Mouse (Mus musculus) CH12.LX (cell line): ENCODE measurements around the gene Gdf9. TPM values are rescaled to one million over a fixed set of nuclear protein-coding genes. Genes with fewer than 3 reads are reported as not detected.
A peak's percentile ranks its signal among the peaks of the same experiment; 100 is the strongest.

Experiments
- DNase-seq: peaks from one replicate; pipeline ENCODE4 v3.0.0-alpha.2; 2013; ENCODE audit errors: extremely low read depth
- H3K27ac ChIP-seq: 2 replicates; pipeline ENCODE4 v1.5.1; 2012; ENCODE audit warnings: low read depth, mild to moderate bottlenecking, control low read depth, moderate library complexity; ENCODE audit not compliant: insufficient read depth
- H3K27me3 ChIP-seq: replicated peaks from 2 replicates; pipeline ENCODE3; 2012; ENCODE audit warnings: inconsistent platforms
- H3K36me3 ChIP-seq, 2 experiments: replicated peaks in 1 of 2; 2 replicates each; pipeline versions ENCODE3 to v1.6.1; 2012; ENCODE audit warnings: inconsistent platforms in 1 of 2, low read length in 1 of 2, mild to moderate bottlenecking in 1 of 2, mixed read lengths in 1 of 2, moderate library complexity in 1 of 2; ENCODE audit not compliant: control insufficient read depth in 1 of 2, insufficient read depth in 1 of 2
- H3K4me1 ChIP-seq, 2 experiments: 2 replicates each; pipeline ENCODE4 v1.6.1; 2012; ENCODE audit warnings: inconsistent platforms in 1 of 2, moderate library complexity in 1 of 2; ENCODE audit not compliant: insufficient read depth in 2 of 2, control insufficient read depth in 1 of 2
- H3K4me2 ChIP-seq: 2 replicates; pipeline ENCODE4 v1.6.1; 2012; ENCODE audit warnings: low read depth, mild to moderate bottlenecking, control low read depth; ENCODE audit not compliant: poor library complexity, insufficient read depth, severe bottlenecking
- H3K4me3 ChIP-seq, 3 experiments: fragments of 150-350 bp in 1 of 3; sonication (generic) in 1 of 3; replicated peaks in 1 of 3; 2 replicates each; pipeline versions ENCODE3 to v1.5.1; 2011 to 2012; ENCODE audit warnings: low read depth in 2 of 3, low read length in 2 of 3, mild to moderate bottlenecking in 2 of 3, moderate library complexity in 2 of 3, control low read depth in 1 of 3, improper control_type of control experiment in 1 of 3, inconsistent platforms in 1 of 3, mixed read lengths in 1 of 3; ENCODE audit not compliant: poor library complexity in 1 of 3
- H3K79me2 ChIP-seq: replicated peaks from 2 replicates; pipeline ENCODE4 v1.6.1; 2012; ENCODE audit warnings: mild to moderate bottlenecking, moderate library complexity; ENCODE audit not compliant: control insufficient read depth, poor library complexity, insufficient read depth, severe bottlenecking; ENCODE audit errors: extremely low read depth
- H3K9ac ChIP-seq: 2 replicates; pipeline ENCODE4 v1.6.1; 2012; ENCODE audit warnings: low read depth, mild to moderate bottlenecking, control low read depth, moderate library complexity; ENCODE audit not compliant: insufficient read depth
- H3K9me3 ChIP-seq: replicated peaks from 2 replicates; pipeline ENCODE3; 2012; ENCODE audit warnings: low read length, inconsistent platforms, mixed read lengths
- CHD2 ChIP-seq: IDR thresholded peaks from 2 replicates; pipeline ENCODE4 v1.6.1; 2011; ENCODE audit warnings: low read length, improper control_type of control experiment
- CTCF ChIP-seq, 2 experiments: IDR thresholded peaks in 1 of 2; conservative IDR thresholded peaks in 1 of 2; 2 replicates each; pipeline ENCODE4 v1.5.1; 2011 to 2012; ENCODE audit warnings: low read depth in 2 of 2, low read length in 2 of 2, improper control_type of control experiment in 1 of 2, inconsistent platforms in 1 of 2, mild to moderate bottlenecking in 1 of 2, moderate library complexity in 1 of 2
- E2F4 ChIP-seq: IDR thresholded peaks from 2 replicates; pipeline ENCODE4 v1.6.1; 2011; ENCODE audit warnings: low read depth, low read length, improper control_type of control experiment; ENCODE audit not compliant: insufficient replicate concordance
- EP300 ChIP-seq: IDR thresholded peaks from 2 replicates; pipeline ENCODE4 v1.6.1; 2011; ENCODE audit warnings: low read length, improper control_type of control experiment
- HCFC1 ChIP-seq: IDR thresholded peaks from 2 replicates; pipeline ENCODE4 v1.6.1; 2012; ENCODE audit warnings: low read depth, mild to moderate bottlenecking, inconsistent platforms, low read length, improper control_type of control experiment
- IRF4 ChIP-seq: IDR thresholded peaks from 2 replicates; pipeline ENCODE4 v1.6.1; 2014; ENCODE audit warnings: low read depth, mild to moderate bottlenecking, inconsistent platforms, low read length, improper control_type of control experiment
- JUND ChIP-seq: conservative IDR thresholded peaks from 2 replicates; pipeline ENCODE4 v1.6.1; 2011; ENCODE audit warnings: low read depth, low read length, improper control_type of control experiment
- KAT2A ChIP-seq: IDR thresholded peaks from 2 replicates; pipeline ENCODE4 v1.6.1; 2012; ENCODE audit warnings: low read length, improper control_type of control experiment, inconsistent platforms; ENCODE audit not compliant: insufficient replicate concordance
- MAZ ChIP-seq: IDR thresholded peaks from 2 replicates; pipeline ENCODE4 v1.6.1; 2012; ENCODE audit warnings: low read depth, mild to moderate bottlenecking, inconsistent platforms, low read length, improper control_type of control experiment, moderate library complexity
- MYC ChIP-seq: IDR thresholded peaks from 2 replicates; pipeline ENCODE4 v1.6.1; 2011; ENCODE audit warnings: low read depth, mild to moderate bottlenecking, improper control_type of control experiment, low read length
- PAX5 ChIP-seq: IDR thresholded peaks from 2 replicates; pipeline ENCODE4 v1.6.1; 2012; ENCODE audit warnings: low read length, inconsistent platforms, mixed read lengths
- POLR2A ChIP-seq: IDR thresholded peaks from 2 replicates; pipeline ENCODE4 v1.6.1; 2011; ENCODE audit warnings: low read depth, mild to moderate bottlenecking, improper control_type of control experiment, low read length
- RCOR1 ChIP-seq: conservative IDR thresholded peaks from 2 replicates; pipeline ENCODE4 v1.6.1; 2012; ENCODE audit warnings: low read depth, mild to moderate bottlenecking, inconsistent platforms, low read length, improper control_type of control experiment
- SIN3A ChIP-seq: IDR thresholded peaks from 2 replicates; pipeline ENCODE4 v1.6.1; 2012; ENCODE audit warnings: low read length, improper control_type of control experiment, inconsistent platforms
- SMC3 ChIP-seq: IDR thresholded peaks from 2 replicates; pipeline ENCODE4 v1.6.1; 2011; ENCODE audit warnings: low read depth, low read length, improper control_type of control experiment
- TBP ChIP-seq: conservative IDR thresholded peaks from 2 replicates; pipeline ENCODE4 v1.6.1; 2011; ENCODE audit warnings: low read depth, low read length, improper control_type of control experiment
- TCF12 ChIP-seq: IDR thresholded peaks from 2 replicates; pipeline ENCODE4 v1.6.1; 2014; ENCODE audit warnings: low read depth, mild to moderate bottlenecking, inconsistent platforms, low read length, improper control_type of control experiment
- UBTF ChIP-seq: IDR thresholded peaks from 2 replicates; pipeline ENCODE4 v1.6.1; 2012; ENCODE audit warnings: low read depth, mild to moderate bottlenecking, inconsistent platforms, low read length, improper control_type of control experiment, moderate library complexity
- USF1 ChIP-seq: IDR thresholded peaks from 2 replicates; pipeline ENCODE4 v1.6.1; 2014; ENCODE audit warnings: low read depth, mild to moderate bottlenecking, inconsistent platforms, low read length, improper control_type of control experiment
- ZC3H11A ChIP-seq: IDR thresholded peaks from 2 replicates; pipeline ENCODE4 v1.6.1; 2012; ENCODE audit warnings: low read depth, mild to moderate bottlenecking, inconsistent platforms, low read length, improper control_type of control experiment
- ZKSCAN1 ChIP-seq: IDR thresholded peaks from 2 replicates; pipeline ENCODE4 v1.6.1; 2012; ENCODE audit warnings: low read depth, inconsistent platforms, low read length, improper control_type of control experiment, borderline replicate concordance
- ZNF384 ChIP-seq: IDR thresholded peaks from 2 replicates; pipeline ENCODE4 v1.6.1; 2012; ENCODE audit warnings: low read depth, low read length, improper control_type of control experiment, inconsistent platforms
- dilution Hi-C: fragments of 300-500 bp; cut with MboI; formaldehyde crosslinking; loops from 2 replicates; pipeline ENCODE4 v1.14.3; 2020; ENCODE audit warnings: low sequenced_read_pairs; ENCODE audit not compliant: extremely low pct_unique_long_range_greater_than_20kb, extremely low pct_ligation_motif_present
- in situ Hi-C: fragments of 300-500 bp; cut with MboI; formaldehyde crosslinking; loops from 3 replicates; pipeline ENCODE4 v1.14.3; 2019; ENCODE audit warnings: low sequenced_read_pairs, low pct_ligation_motif_present, low pct_unique_long_range_greater_than_20kb, mixed read lengths
- polyA plus RNA-seq: library from polyadenylated mRNA; unstranded; fragments of >175 nt; gene quantifications from 2 replicates; pipeline ENCODE4 v1.2.1, GENCODE M21; 2012; ENCODE audit warnings: low read depth; ENCODE audit not compliant: insufficient read length
- total RNA-seq, 2 experiments: library from RNA; depleted of rRNA; stranded (reverse); fragments of 300-350 nt in 1 of 2; fragments of >200 nt in 1 of 2; gene quantifications; 2 replicates each; pipeline ENCODE4 v1.2.3; 2012 to 2014

Gdf9 gene
- total and polyA plus RNA-seq, 3 experiments: 0.13 to 0.16 TPM; not detected in 1

DNA sequence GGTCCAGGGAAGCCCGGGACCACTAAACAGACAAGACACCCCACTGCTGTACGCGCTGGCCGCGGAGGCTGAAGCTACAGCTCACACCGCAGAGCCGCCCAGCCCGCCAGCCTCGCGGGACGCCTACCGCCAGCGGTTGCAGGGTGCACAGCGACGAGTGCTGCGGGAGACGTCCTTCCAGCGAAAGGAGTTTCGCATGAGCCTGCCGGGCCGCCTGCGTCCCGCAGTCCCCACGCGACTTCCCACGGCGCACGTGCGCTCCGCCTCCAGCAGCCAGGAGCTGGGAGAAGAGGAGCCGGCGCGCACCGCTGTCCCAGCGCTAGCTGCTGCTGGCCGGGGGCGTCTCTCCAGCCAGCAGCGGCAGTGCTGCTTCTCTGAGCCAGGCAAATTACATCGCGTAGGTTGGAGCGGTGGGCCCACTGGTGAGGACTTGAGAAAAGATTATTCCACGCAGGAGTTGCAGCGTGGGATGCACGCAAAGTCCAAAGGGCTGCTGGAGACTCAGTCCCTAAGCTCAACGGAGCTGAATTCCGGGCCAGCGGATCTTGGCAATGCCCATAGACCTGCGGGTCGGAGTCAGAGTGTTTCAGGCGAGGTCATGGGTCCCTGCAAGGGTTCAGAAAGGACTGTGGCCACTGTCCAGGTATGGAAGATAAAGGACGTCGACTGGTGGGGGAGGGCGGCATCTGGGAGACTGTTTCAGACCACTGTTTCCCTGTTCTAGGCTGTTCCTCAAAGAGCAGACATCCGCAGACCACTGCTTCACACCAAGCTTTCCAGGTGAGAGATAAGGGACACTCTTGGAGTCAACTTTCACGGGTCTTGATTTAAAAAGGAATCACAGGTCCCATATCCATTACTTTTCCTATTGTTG is 33.0 kb downstream of the Gdf9 start:
- DNase-seq: no peak
- H3K4me1 ChIP-seq: peaks cover 0 to 4% of the 10 kb centered on the region in 2 experiments; a peak in 2 of 4 replicates
- H3K9ac ChIP-seq: no peak overlapping the region
- no peak overlapping the region for H3K4me2 ChIP-seq
- no peaks in the 10 kb centered on the region for H3K27me3 ChIP-seq
- no peaks in the 10 kb centered on the region for H3K36me3 ChIP-seq
- H3K4me3 ChIP-seq: no peak overlapping the region
- dilution Hi-C loops: no loop called here
- no peaks in the 10 kb centered on the region for H3K79me2 ChIP-seq
- H3K27ac ChIP-seq: no peak overlapping the region
- in situ Hi-C loops: loop anchor here (10.0 kb wide), 1 partner anchor 391 kb away; the partner anchor contains the start of gene Gm12216
- H3K9me3 ChIP-seq: no peaks in the 10 kb centered on the region
- TF ChIP-seq MYC (no peak), JUND (no peak)

DNA sequence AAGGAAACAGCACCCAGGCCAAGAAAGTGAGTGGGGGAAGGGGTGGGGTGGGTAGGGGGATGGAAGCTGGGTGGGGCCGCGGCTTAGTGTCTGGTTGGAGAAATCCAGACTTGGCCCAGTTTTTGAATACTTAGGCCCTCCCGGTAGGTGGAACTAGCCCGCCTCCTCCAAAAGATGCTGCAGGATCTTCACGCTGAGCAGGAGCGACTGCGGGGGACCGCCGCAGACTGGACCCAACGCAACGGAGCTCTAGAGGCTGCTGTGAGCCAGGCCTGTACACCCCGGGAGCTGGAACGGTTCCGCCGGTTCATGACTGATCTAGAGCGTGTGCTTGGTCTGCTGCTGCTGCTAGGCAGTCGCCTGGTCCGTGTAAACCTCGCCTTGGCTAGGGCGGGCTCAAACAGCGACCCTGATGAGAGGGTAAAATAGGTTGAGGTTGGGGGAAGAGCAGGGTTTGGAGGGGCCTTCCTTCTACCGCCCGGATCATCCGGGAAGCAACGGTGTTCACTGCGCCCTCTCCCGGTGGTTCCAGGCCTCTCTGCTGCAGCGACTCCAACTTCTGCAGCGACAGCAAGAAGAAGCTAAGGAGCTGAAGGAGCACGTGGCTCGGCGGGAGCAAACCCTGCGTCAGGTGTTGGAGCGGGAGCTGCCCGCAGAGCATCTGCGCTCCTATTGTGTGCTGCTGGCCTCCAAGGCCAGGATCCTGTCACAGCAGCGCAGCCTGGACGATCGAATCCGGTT is 35.6 kb downstream of the Gdf9 start:
- Histone ChIP-seq H3K9ac (no peak overlapping the region), H3K9me3 (no peaks in the 10 kb centered on the region), H3K4me3 (no peak overlapping the region), H3K79me2 (no peaks in the 10 kb centered on the region), H3K27ac (no peak overlapping the region), H3K36me3 (no peaks in the 10 kb centered on the region)
- dilution Hi-C loops: no loop called here
- TF ChIP-seq ZNF384 (no peak), CHD2 (no peak), SMC3 (0 out of 2 replicates have a peak, but pooled peaks have one; percentile 23), CTCF (conservative IDR thresholded peaks at IDR 0.05 in 1 of 2, IDR thresholded peaks at IDR 0.05 in 1 of 2; ENCODE audit: low read depth in 2 of 2, low read length in 2 of 2) (peak in 1 of 2 experiments; percentile 54; a peak in 2 of 4 replicates), EP300 (no peak), KAT2A (no peak)
- TF ChIP-seq, all 38 proteins: peak for 2
- in situ Hi-C loops: loop anchor here (5.0 to 10.0 kb wide), 3 partner anchors 96 to 388 kb away; partner anchors contain the start of gene Gm12216
- Histone ChIP-seq H3K4me1 (peaks cover 0 to 7% of the 10 kb centered on the region in 2 experiments; a peak in 2 of 4 replicates), H3K4me2 (no peak overlapping the region), H3K27me3 (peaks cover 5% of the 10 kb centered on the region)
- DNase-seq: no peak

DNA sequence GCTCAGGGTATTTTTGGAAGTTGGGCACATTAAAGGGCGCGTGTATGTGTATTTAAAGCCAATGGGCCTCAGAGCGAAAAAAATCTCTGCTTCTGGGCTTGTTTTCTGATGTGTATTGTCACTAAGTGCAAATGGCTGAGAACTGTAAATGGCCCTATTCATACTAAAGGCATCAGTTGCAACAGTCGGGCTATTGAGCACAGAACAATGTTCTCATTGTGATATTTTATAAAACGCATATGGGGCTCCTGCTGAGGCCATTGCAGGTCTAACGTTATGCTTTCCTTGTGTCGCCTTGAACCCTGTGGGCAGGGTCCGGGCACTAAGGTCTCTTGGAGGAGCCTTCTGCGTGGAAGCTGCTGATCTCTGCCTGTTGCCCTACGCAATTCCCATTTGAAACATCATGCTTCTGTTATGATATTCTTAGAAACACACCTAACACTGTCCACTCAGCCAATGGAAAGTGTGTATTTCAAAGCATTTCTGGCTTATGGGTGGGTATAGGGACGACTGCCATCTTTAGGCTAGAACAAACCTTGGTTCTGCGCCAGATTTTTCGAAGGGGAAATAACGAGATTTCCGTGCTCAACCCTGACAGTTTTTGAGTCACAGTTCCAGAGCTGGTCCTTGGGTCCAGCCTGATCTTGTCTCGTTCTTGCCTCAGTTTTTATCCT is 38.6 kb downstream of the Gdf9 start:
- H3K27ac ChIP-seq: no peak overlapping the region
- peaks cover 0 to 3% of the 10 kb centered on the region in 2 experiments; a peak in 1 of 4 replicates for H3K4me1 ChIP-seq
- no peak for DNase-seq
- H3K79me2 ChIP-seq: no peaks in the 10 kb centered on the region
- in situ Hi-C loops: loop anchor here (5.0 to 10.0 kb wide), 3 partner anchors 93 to 385 kb away; partner anchors contain the start of gene Gm12216
- peaks cover 8% of the 10 kb centered on the region for H3K27me3 ChIP-seq
- no peak overlapping the region for H3K9ac ChIP-seq
- peak overlapping the region; percentile 9 for H3K4me2 ChIP-seq
- dilution Hi-C loops: no loop called here
- H3K36me3 ChIP-seq: no peaks in the 10 kb centered on the region
- H3K4me3 ChIP-seq: no peak overlapping the region
- no peaks in the 10 kb centered on the region for H3K9me3 ChIP-seq
- TF ChIP-seq USF1 (no peak), IRF4 (no peak), MAZ (no peak), ZNF384 (no peak), ZC3H11A (no peak), SIN3A (no peak), E2F4 (no peak), TBP (no peak), MYC (no peak), POLR2A (no peak), TCF12 (no peak), RCOR1 (no peak), UBTF (no peak), HCFC1 (no peak), PAX5 (no peak), ZKSCAN1 (no peak)
